Mouse (Mus musculus) kidney, embryonic 16.5 days (tissue): ENCODE measurements at regions not wholly inside any gene's neighbourhood (a gene's known extent, or its start where the extent isn't known, plus 50 kb on each side); places are given as distances from the start of the nearest gene placed in this dataset.

Experiments used
- ATAC-seq: fragments of 200-750 bp; cut with Nextera tagmentation; 2 replicates; pipeline ENCODE4 v1.8.0; 2017; ENCODE audit warnings: moderate TSS enrichment; ENCODE audit not compliant: low FRiP score, low TSS enrichment
- H3K27ac ChIP-seq: fragments of 300-500 bp; sonication (generic); 2 replicates; pipeline ENCODE4 v1.5.1; 2014; ENCODE audit warnings: low read length
- H3K27me3 ChIP-seq: fragments of 300-500 bp; sonication (generic); 2 replicates; pipeline ENCODE4 v1.6.1; 2014; ENCODE audit warnings: low read length, control low read depth, mixed read lengths; ENCODE audit not compliant: insufficient read depth
- H3K36me3 ChIP-seq: fragments of 300-500 bp; sonication (generic); 2 replicates; pipeline ENCODE4 v1.6.1; 2014; ENCODE audit warnings: low read length, control low read depth, mixed read lengths; ENCODE audit not compliant: insufficient read depth
- H3K4me1 ChIP-seq: fragments of 300-500 bp; sonication (generic); 2 replicates; pipeline ENCODE4 v1.6.1; 2014; ENCODE audit warnings: low read length, control low read depth, mixed read lengths; ENCODE audit not compliant: insufficient read depth
- H3K4me2 ChIP-seq: fragments of 300-500 bp; sonication (generic); replicated peaks from 2 replicates; pipeline ENCODE4 v1.6.1; 2014; ENCODE audit warnings: low read depth, low read length
- H3K4me3 ChIP-seq: fragments of 300-500 bp; sonication (generic); 2 replicates; pipeline ENCODE4 v1.5.1; 2014; ENCODE audit warnings: mild to moderate bottlenecking, low read length
- H3K9ac ChIP-seq: fragments of 300-500 bp; sonication (generic); replicated peaks from 2 replicates; pipeline ENCODE4 v1.6.1; 2014; ENCODE audit warnings: low read length
- H3K9me3 ChIP-seq: fragments of 300-500 bp; sonication (generic); 2 replicates; pipeline ENCODE4 v1.6.1; 2016; ENCODE audit warnings: low read length, control low read depth
- WGBS: fragments of 180-500 bp; shearing (Covaris S2); extraction: QIAGEN DNeasy Blood & Tissue Kit; methylation state at CpG from one replicate; pipeline ENCODE4 v1.1.7; 2014; 5-methylcytosine and 5-hydroxymethylcytosine counted together

GRCm38 (mm10) chr6:49624080-49624479 is 198.4 kb upstream of the Npy start:
- H3K36me3 ChIP-seq = no peaks in the 10 kb centered on the region
- H3K4me2 ChIP-seq = no peak overlapping the region
- ATAC-seq = no peak
- H3K4me3 ChIP-seq = no peak overlapping the region
- H3K9ac ChIP-seq = no peak overlapping the region
- no peaks in the 10 kb centered on the region for H3K4me1 ChIP-seq
- WGBS = 85% methylated on average over 2 of the region's 2 CpGs
- no peak overlapping the region for H3K27ac ChIP-seq
- H3K9me3 ChIP-seq = no peaks in the 10 kb centered on the region
- H3K27me3 ChIP-seq = no peaks in the 10 kb centered on the region

GRCm38 (mm10) chr6:49624564-49624963 is 197.9 kb upstream of the Npy start:
- H3K9ac ChIP-seq = no peak overlapping the region
- H3K9me3 ChIP-seq = no peaks in the 10 kb centered on the region
- no peaks in the 10 kb centered on the region for H3K27me3 ChIP-seq
- ATAC-seq = no peak
- H3K4me3 ChIP-seq = no peak overlapping the region
- no peak overlapping the region for H3K27ac ChIP-seq
- no peaks in the 10 kb centered on the region for H3K4me1 ChIP-seq
- H3K4me2 ChIP-seq = no peak overlapping the region
- H3K36me3 ChIP-seq = no peaks in the 10 kb centered on the region
- WGBS = 81% methylated on average over 5 of the region's 5 CpGs

- Histone ChIP-seq H3K9ac (no peak overlapping the region), H3K4me3 (no peak overlapping the region), H3K4me2 (no peak overlapping the region), H3K27me3 (no peaks in the 10 kb centered on the region), H3K9me3 (peaks cover 3% of the 10 kb centered on the region; the same call in 1 of the 2 replicates), H3K4me1 (peaks cover 13% of the 10 kb centered on the region), H3K27ac (no peak overlapping the region), H3K36me3 (no peaks in the 10 kb centered on the region)
- ATAC-seq = no peak
- 37% methylated on average over 5 of the region's 5 CpGs for WGBS
These were observed 188.9 kb upstream of the Npy start for GRCm38 (mm10) chr6:49633470-49634095.

GRCm38 (mm10) chr6:49637654-49638053 is 184.9 kb upstream of the Npy start:
- H3K4me1 ChIP-seq = peaks cover 13% of the 10 kb centered on the region
- no peaks in the 10 kb centered on the region for H3K9me3 ChIP-seq
- H3K27me3 ChIP-seq = no peaks in the 10 kb centered on the region
- no peak overlapping the region for H3K9ac ChIP-seq
- H3K4me2 ChIP-seq = no peak overlapping the region
- no peak overlapping the region for H3K4me3 ChIP-seq
- no peak for ATAC-seq
- no peak overlapping the region for H3K27ac ChIP-seq
- H3K36me3 ChIP-seq = no peaks in the 10 kb centered on the region
- 74% methylated on average over 2 of the region's 2 CpGs for WGBS

GRCm38 (mm10) chr6:49641256-49641655 is 181.3 kb upstream of the Npy start:
- WGBS = 77% methylated on average over 5 of the region's 5 CpGs
- Histone ChIP-seq H3K4me1 (no peaks in the 10 kb centered on the region), H3K36me3 (no peaks in the 10 kb centered on the region), H3K27me3 (no peaks in the 10 kb centered on the region), H3K9me3 (no peaks in the 10 kb centered on the region), H3K4me3 (no peak overlapping the region), H3K27ac (no peak overlapping the region), H3K4me2 (no peak overlapping the region), H3K9ac (no peak overlapping the region)
- ATAC-seq = no peak

GRCm38 (mm10) chr6:49654541-49655130 is 167.9 kb upstream of the Npy start:
- Histone ChIP-seq H3K27me3 (no peaks in the 10 kb centered on the region), H3K9me3 (no peaks in the 10 kb centered on the region), H3K9ac (no peak overlapping the region), H3K27ac (no peak overlapping the region), H3K36me3 (no peaks in the 10 kb centered on the region), H3K4me2 (no peak overlapping the region), H3K4me1 (peaks cover 16% of the 10 kb centered on the region), H3K4me3 (no peak overlapping the region)
- ATAC-seq = no peak; the same call in 1 of the 2 replicates
- 55% methylated on average over 10 of the region's 10 CpGs for WGBS

- ATAC-seq = no peak
- no peaks in the 10 kb centered on the region for H3K36me3 ChIP-seq
These were observed 167.3 kb upstream of the Npy start for GRCm38 (mm10) chr6:49655241-49655640.

GRCm38 (mm10) chr6:49656359-49657280 is 165.9 kb upstream of the Npy start:
- Histone ChIP-seq H3K4me1 (peaks cover 16% of the 10 kb centered on the region), H3K27me3 (no peaks in the 10 kb centered on the region), H3K4me2 (no peak overlapping the region), H3K9ac (no peak overlapping the region), H3K36me3 (no peaks in the 10 kb centered on the region), H3K9me3 (no peaks in the 10 kb centered on the region), H3K4me3 (no peak overlapping the region), H3K27ac (0 out of 2 replicates have a peak overlapping the region, but pooled peaks have one; percentile 25)
- 53% methylated on average over 13 of the region's 13 CpGs for WGBS
- peak; percentile 60; the same call in 1 of the 2 replicates for ATAC-seq

More at GRCm38 (mm10) chr6:49655241-49655640, 167.3 kb upstream of the Npy start:
- Histone ChIP-seq H3K4me2 (no peak overlapping the region), H3K4me3 (no peak overlapping the region), H3K9me3 (no peaks in the 10 kb centered on the region), H3K4me1 (peaks cover 16% of the 10 kb centered on the region), H3K27me3 (no peaks in the 10 kb centered on the region), H3K9ac (no peak overlapping the region), H3K27ac (no peak overlapping the region)
- WGBS = 54% methylated on average over 5 of the region's 5 CpGs

- WGBS = 63% methylated on average over 9 of the region's 9 CpGs
- Histone ChIP-seq H3K4me3 (no peak overlapping the region), H3K4me1 (peaks cover 16% of the 10 kb centered on the region), H3K27me3 (no peaks in the 10 kb centered on the region), H3K36me3 (no peaks in the 10 kb centered on the region), H3K27ac (no peak overlapping the region), H3K4me2 (no peak overlapping the region), H3K9ac (no peak overlapping the region), H3K9me3 (no peaks in the 10 kb centered on the region)
- no peak for ATAC-seq
These were observed 164.5 kb upstream of the Npy start for GRCm38 (mm10) chr6:49657988-49658387.
